Mouse (Mus musculus) kidney, adult 2 months (tissue): ENCODE results near the gene Cfap221.

ENCODE experiments used
- CTCF ChIP-seq: fragments of 200-500 bp; conservative IDR thresholded peaks from 2 replicates; pipeline ENCODE4 v1.5.1; 2011; ENCODE audit warnings: low read depth, mild to moderate bottlenecking, control low read depth, low read length, moderate library complexity, mixed read lengths; ENCODE audit not compliant: insufficient read depth, insufficient read length
- POLR2A ChIP-seq: fragments of 200-500 bp; IDR thresholded peaks from one replicate; pipeline ENCODE4 v1.6.1; 2011; ENCODE audit warnings: low read depth, low read length, control low read depth

DNA sequence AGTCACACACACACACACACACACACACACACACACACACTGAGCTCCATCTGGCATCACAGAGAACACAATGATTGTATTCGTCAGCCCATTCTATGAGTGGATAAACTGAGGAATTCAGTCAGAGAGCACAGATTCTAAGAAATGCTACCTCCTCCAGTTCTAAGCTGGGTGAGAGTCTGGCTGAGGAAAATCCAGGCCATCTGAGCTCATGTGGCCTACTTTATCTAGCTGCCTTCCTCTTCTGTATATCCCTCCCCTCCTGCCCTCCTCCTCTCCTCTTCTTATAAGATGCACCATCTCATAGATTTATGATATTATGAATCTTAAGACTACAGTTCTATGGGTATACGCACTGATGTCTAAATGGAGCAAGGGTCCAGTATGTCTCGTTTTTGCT, 103.4 kb downstream of the Cfap221 start:
- TF ChIP-seq CTCF (no peak), POLR2A (no peak)
